Mouse (Mus musculus) intestine, embryonic 14.5 days (tissue): Measurements from ENCODE around the gene Olfr544. TPM values are rescaled to one million over a fixed set of nuclear protein-coding genes. Genes with fewer than 3 reads are reported as not detected.

Experiments
- polyA plus RNA-seq: library from polyadenylated mRNA; unstranded; fragments of >200 nt; fragmentation: Nextera tagmentation; extraction: Ambion mirVana; gene quantifications from 2 replicates; pipeline ENCODE4 v1.2.1, GENCODE M21; 2014

Gene Olfr544
- polyA plus RNA-seq, 1 experiment from 2014 or later: 0.12 TPM

Other genes starting within 250 kb of the Olfr544 start
- 63.7 and 65.0 TPM in 2 replicates for gene Rhog, start 232.3 kb downstream of the Olfr544 start, polyA plus RNA-seq
- 22.4 and 23.6 TPM in 2 replicates for gene Stim1, start 220.5 kb downstream of the Olfr544 start, polyA plus RNA-seq
- 158 and 169 TPM in 2 replicates for gene Rrm1, start 46.6 kb downstream of the Olfr544 start, polyA plus RNA-seq
- 0.77 and 0.96 TPM in 2 replicates for gene Olfr543, start 6.6 kb downstream of the Olfr544 start, polyA plus RNA-seq
- gene Olfr545, start 11.3 kb upstream of the Olfr544 start, polyA plus RNA-seq: 0.05 TPM in 1 of 2 replicates, not detected in the other
- not detected in 2 replicates for gene Olfr547, start 46.4 kb upstream of the Olfr544 start, polyA plus RNA-seq
- gene Olfr548-ps1, start 52.6 kb upstream of the Olfr544 start, polyA plus RNA-seq: not detected in 2 replicates
- gene Olfr549, start 61.6 kb upstream of the Olfr544 start, polyA plus RNA-seq: not detected in 2 replicates
- gene Trim21, start 77.2 kb upstream of the Olfr544 start, polyA plus RNA-seq: 0.81 and 1.2 TPM in 2 replicates
- not detected in 2 replicates for gene Olfr550, start 83.1 kb upstream of the Olfr544 start, polyA plus RNA-seq
- gene Olfr551, start 103.6 kb upstream of the Olfr544 start, polyA plus RNA-seq: not detected in 2 replicates
- gene Olfr552, start 109.5 kb upstream of the Olfr544 start, polyA plus RNA-seq: not detected in 2 replicates
- gene Olfr553, start 129.9 kb upstream of the Olfr544 start, polyA plus RNA-seq: not detected in 2 replicates
- not detected in 2 replicates for gene Olfr554, start 150.1 kb upstream of the Olfr544 start, polyA plus RNA-seq
- not detected in 2 replicates for gene Olfr555, start 170.5 kb upstream of the Olfr544 start, polyA plus RNA-seq
- not detected in 2 replicates for gene Olfr556, start 176.6 kb upstream of the Olfr544 start, polyA plus RNA-seq
- 13.5 and 14.2 TPM in 2 replicates for gene Trim68, start 199.0 kb upstream of the Olfr544 start, polyA plus RNA-seq
- gene Olfr557, start 207.6 kb upstream of the Olfr544 start, polyA plus RNA-seq: not detected in 2 replicates
- gene Olfr558, start 213.9 kb upstream of the Olfr544 start, polyA plus RNA-seq: 0.11 TPM in 1 of 2 replicates, not detected in the other
- gene Olfr33, start 230.8 kb upstream of the Olfr544 start, polyA plus RNA-seq: not detected in 2 replicates
- not detected in 2 replicates for gene Olfr559, start 239.2 kb upstream of the Olfr544 start, polyA plus RNA-seq